Mouse (Mus musculus): ENCODE results near the gene Spry1. TPM values are rescaled to one million over a fixed set of nuclear protein-coding genes. Genes with fewer than 3 reads are reported as not detected.

The Spry1 gene
- total and polyA plus RNA-seq, 3 experiments: 20.7 to 34.6 (median 28.8) TPM

- TF ChIP-seq POLR2A (IDR thresholded peaks at IDR 0.05; ENCODE audit: insufficient read depth, low read depth, low read length) (no peak), EP300 (IDR thresholded peaks at IDR 0.05; ENCODE audit: insufficient read depth, low read depth, low read length) (no peak), CTCF (IDR thresholded peaks at IDR 0.05) (no peak)
- Histone ChIP-seq H3K27ac (peak overlapping the region; percentile 79), H3K9ac (ENCODE audit: low read depth, low read length) (no peak overlapping the region), H3K27me3 (ENCODE audit: control insufficient read depth, insufficient read depth, low read length) (no peaks in the 10 kb centered on the region), H3K79me2 (replicated peaks; ENCODE audit: control insufficient read depth, insufficient read depth, low read length) (no peaks in the 10 kb centered on the region), H3K4me3 (peak overlapping the region; percentile 14; the same call in 1 of the 2 replicates), H3K4me1 (ENCODE audit: control insufficient read depth, insufficient read depth, low read length) (peaks cover 10% of the 10 kb centered on the region), H3K36me3 (ENCODE audit: control insufficient read depth, insufficient read depth, low read length) (no peaks in the 10 kb centered on the region)
- intact Hi-C loops (cut with DNase I): loop anchor here (5.0 kb wide), 1 partner anchor 101 kb away; no protein-coding TSS in a partner anchor
- WGBS: 38% methylated on average over 20 of the region's 20 CpGs
- no peak for DNase-seq
These were observed 16.3 kb downstream of the Spry1 start for GRCm38 (mm10) chr3:37655933-37656633.

- Histone ChIP-seq H3K4me1 (ENCODE audit: control insufficient read depth, insufficient read depth, low read length) (peaks cover 10% of the 10 kb centered on the region), H3K27ac (peak overlapping the region; percentile 79), H3K9ac (ENCODE audit: low read depth, low read length) (peak overlapping the region; percentile 2; the same call in 1 of the 2 replicates), H3K36me3 (ENCODE audit: control insufficient read depth, insufficient read depth, low read length) (no peaks in the 10 kb centered on the region), H3K27me3 (ENCODE audit: control insufficient read depth, insufficient read depth, low read length) (no peaks in the 10 kb centered on the region), H3K4me3 (peak overlapping the region; percentile 12; the same call in 1 of the 2 replicates), H3K79me2 (replicated peaks; ENCODE audit: control insufficient read depth, insufficient read depth, low read length) (no peaks in the 10 kb centered on the region)
- WGBS: 21% methylated on average over 8 of the region's 8 CpGs
- TF ChIP-seq POLR2A (IDR thresholded peaks at IDR 0.05; ENCODE audit: insufficient read depth, low read depth, low read length) (0 out of 2 replicates have a peak, but pooled peaks have one; percentile 20), CTCF (IDR thresholded peaks at IDR 0.05) (no peak), EP300 (IDR thresholded peaks at IDR 0.05; ENCODE audit: insufficient read depth, low read depth, low read length) (no peak)
- intact Hi-C loops (cut with DNase I): loop anchor here (5.0 kb wide), 1 partner anchor 100 kb away; no protein-coding TSS in a partner anchor
- DNase-seq: peak; percentile 31 to 53
These were observed 17.3 kb downstream of the Spry1 start for GRCm38 (mm10) chr3:37657009-37657408.

GRCm38 (mm10) chr3:37658155-37658554, 18.4 kb downstream of the Spry1 start:
- Histone ChIP-seq H3K79me2 (replicated peaks; ENCODE audit: control insufficient read depth, insufficient read depth, low read length) (no peaks in the 10 kb centered on the region), H3K27ac (no peak overlapping the region), H3K4me1 (ENCODE audit: control insufficient read depth, insufficient read depth, low read length) (peaks cover 10% of the 10 kb centered on the region), H3K4me3 (no peak overlapping the region), H3K36me3 (ENCODE audit: control insufficient read depth, insufficient read depth, low read length) (no peaks in the 10 kb centered on the region), H3K27me3 (ENCODE audit: control insufficient read depth, insufficient read depth, low read length) (no peaks in the 10 kb centered on the region), H3K9ac (ENCODE audit: low read depth, low read length) (no peak overlapping the region)
- intact Hi-C loops (cut with DNase I): loop anchor here (5.0 kb wide), 1 partner anchor 99 kb away; no protein-coding TSS in a partner anchor
- TF ChIP-seq CTCF (IDR thresholded peaks at IDR 0.05) (no peak), EP300 (IDR thresholded peaks at IDR 0.05; ENCODE audit: insufficient read depth, low read depth, low read length) (no peak), POLR2A (IDR thresholded peaks at IDR 0.05; ENCODE audit: insufficient read depth, low read depth, low read length) (no peak)
- 91% methylated on average over 5 of the region's 5 CpGs for WGBS
- DNase-seq: no peak

- no peak for DNase-seq
- Histone ChIP-seq H3K27ac (no peak overlapping the region), H3K79me2 (replicated peaks; ENCODE audit: control insufficient read depth, insufficient read depth, low read length) (no peaks in the 10 kb centered on the region), H3K27me3 (ENCODE audit: control insufficient read depth, insufficient read depth, low read length) (no peaks in the 10 kb centered on the region), H3K4me1 (ENCODE audit: control insufficient read depth, insufficient read depth, low read length) (peaks cover 6% of the 10 kb centered on the region), H3K9ac (ENCODE audit: low read depth, low read length) (no peak overlapping the region), H3K4me3 (no peak overlapping the region), H3K36me3 (ENCODE audit: control insufficient read depth, insufficient read depth, low read length) (no peaks in the 10 kb centered on the region)
- TF ChIP-seq EP300 (IDR thresholded peaks at IDR 0.05; ENCODE audit: insufficient read depth, low read depth, low read length) (no peak), CTCF (IDR thresholded peaks at IDR 0.05) (no peak), POLR2A (IDR thresholded peaks at IDR 0.05; ENCODE audit: insufficient read depth, low read depth, low read length) (no peak)
- intact Hi-C loops (cut with DNase I): loop anchor here (5.0 kb wide), 1 partner anchor 98 kb away; no protein-coding TSS in a partner anchor
- WGBS: 59% methylated on average over 6 of the region's 6 CpGs
These were observed 19.9 kb downstream of the Spry1 start for GRCm38 (mm10) chr3:37659621-37660020.

GRCm38 (mm10) chr3:37666291-37667118, 26.8 kb downstream of the Spry1 start:
- Histone ChIP-seq H3K4me3 (no peak overlapping the region), H3K27me3 (ENCODE audit: control insufficient read depth, insufficient read depth, low read length) (no peaks in the 10 kb centered on the region), H3K9ac (ENCODE audit: low read depth, low read length) (no peak overlapping the region), H3K27ac (no peak overlapping the region), H3K79me2 (replicated peaks; ENCODE audit: control insufficient read depth, insufficient read depth, low read length) (no peaks in the 10 kb centered on the region), H3K4me1 (ENCODE audit: control insufficient read depth, insufficient read depth, low read length) (no peaks in the 10 kb centered on the region), H3K36me3 (ENCODE audit: control insufficient read depth, insufficient read depth, low read length) (no peaks in the 10 kb centered on the region)
- DNase-seq: peak in 1 of 2 experiments; percentile 50
- no peak for TF ChIP-seq CTCF (IDR thresholded peaks at IDR 0.05)
- TF ChIP-seq EP300 (IDR thresholded peaks at IDR 0.05; ENCODE audit: insufficient read depth, low read depth, low read length): no peak
- TF ChIP-seq POLR2A (IDR thresholded peaks at IDR 0.05; ENCODE audit: insufficient read depth, low read depth, low read length): no peak
- intact Hi-C loops (cut with DNase I): no loop called here
- 19% methylated on average over 9 of the region's 9 CpGs for WGBS

All from heart, adult 2 months (tissue).